Mouse (Mus musculus): Measurements from ENCODE around the gene Rab44.

- TF ChIP-seq CTCF (IDR thresholded peaks at IDR 0.05; ENCODE audit: control insufficient read depth, insufficient read depth, low read length) (no peak), POLR2A (IDR thresholded peaks at IDR 0.05; ENCODE audit: borderline replicate concordance, control insufficient read depth, low read depth, low read length) (no peak)
Measured at GRCm38 (mm10) chr17:29129341-29129740, 15.4 kb downstream of the Rab44 start.
